8 mouse cellular contexts compared by ENCODE assay signal in genomic region chr2:156474891-156475284, GRCm38 (mm10). TPM values are rescaled to one million over a fixed set of nuclear protein-coding genes. Genes with fewer than 3 reads are reported as not detected.
DNase-seq lines count a peak whose midpoint lies in the region; ATAC-seq and TF ChIP-seq lines count a peak whose summit lies in the region.

No protein-coding gene starts in this region.

- H3K4me3 ChIP-seq in bone marrow macrophage, adult 2 months (ENCODE audit: insufficient read depth, low read length) = peak overlapping the region; percentile 65
- H3K4me3 ChIP-seq in hindbrain, embryonic 11.5 days (ENCODE audit: low read depth, low read length) = peak overlapping the region; percentile 60
- peak overlapping the region; percentile 62 for H3K4me3 ChIP-seq in liver, embryonic 11.5 days (ENCODE audit: low read depth, low read length)
- peak overlapping the region; percentile 43 for H3K4me3 ChIP-seq in myocyte

- H3K9ac ChIP-seq in hindbrain, embryonic 11.5 days (ENCODE audit: low read depth, low read length) = peak overlapping the region; percentile 90
- H3K9ac ChIP-seq in liver, embryonic 11.5 days (ENCODE audit: low read depth, low read length) = peak overlapping the region; percentile 77

- peaks cover 18% of the 10 kb centered on the region for H3K79me2 ChIP-seq in myocyte (ENCODE audit: control insufficient read depth, insufficient read depth)

- H3K4me2 ChIP-seq in hindbrain, embryonic 11.5 days (replicated peaks; ENCODE audit: low read depth, low read length) = peak overlapping the region; percentile 97
- H3K4me2 ChIP-seq in liver, embryonic 11.5 days = peak overlapping the region; percentile 92
- peak overlapping the region; percentile 94 for H3K4me2 ChIP-seq in myocyte (ENCODE audit: low read depth)

- no peak for TF ChIP-seq POLR2A in bone marrow macrophage, adult 2 months (IDR thresholded peaks at IDR 0.05; ENCODE audit: borderline replicate concordance, low read depth, low read length)
- no peak for TF ChIP-seq POLR2A in myocyte (IDR thresholded peaks at IDR 0.05; ENCODE audit: insufficient read length, low read depth)

- H3K27ac ChIP-seq in bone marrow macrophage, adult 2 months (ENCODE audit: insufficient read depth, low read depth, low read length) = no peak overlapping the region
- peak overlapping the region; percentile 33; the same call in 1 of the 2 replicates for H3K27ac ChIP-seq in hindbrain, embryonic 11.5 days (ENCODE audit: low read depth, low read length)
- H3K27ac ChIP-seq in liver, embryonic 11.5 days (ENCODE audit: low read depth, low read length) = 0 out of 2 replicates have a peak overlapping the region, but pooled peaks have one; percentile 2

- no peaks in the 10 kb centered on the region for H3K9me3 ChIP-seq in hindbrain, embryonic 11.5 days (ENCODE audit: control insufficient read depth, low read length)
- no peaks in the 10 kb centered on the region for H3K9me3 ChIP-seq in liver, embryonic 11.5 days (ENCODE audit: control insufficient read depth, low read length)

- no peaks in the 10 kb centered on the region for H3K36me3 ChIP-seq in hindbrain, embryonic 11.5 days (ENCODE audit: control insufficient read depth, insufficient read depth, low read length)
- H3K36me3 ChIP-seq in liver, embryonic 11.5 days (ENCODE audit: control insufficient read depth, insufficient read depth, low read length) = no peaks in the 10 kb centered on the region
- H3K36me3 ChIP-seq in myocyte (ENCODE audit: control insufficient read depth, insufficient read depth) = no peaks in the 10 kb centered on the region

- WGBS in hindbrain, embryonic 11.5 days = 28% methylated on average over 12 of the region's 12 CpGs
- WGBS in liver, embryonic 11.5 days = 32% methylated on average over 12 of the region's 12 CpGs

- no peak for TF ChIP-seq CTCF in bone marrow macrophage, adult 2 months (IDR thresholded peaks at IDR 0.05; ENCODE audit: low read depth, low read length)

- peak; percentile 67 for ATAC-seq in hindbrain, embryonic 11.5 days (ENCODE audit: low FRiP score)
- peak; percentile 16 for ATAC-seq in liver, embryonic 11.5 days (replicated peaks; ENCODE audit: low FRiP score)
- ATAC-seq in CD4-positive, CD25-positive, alpha-beta regulatory T cell, adult 4 months = no peak

- DNase-seq in cerebellum, adult 9-10 months = peak; percentile 73
- DNase-seq in cerebellum, adult 18-20 months = no peak
- DNase-seq in hindbrain, embryonic 11.5 days (ENCODE audit: low spot score) = no peak
- no peak for DNase-seq in liver, embryonic 11.5 days (ENCODE audit: low spot score)
- DNase-seq in gastrocnemius, postnatal 25 days = no peak

- H3ac ChIP-seq in myocyte (ENCODE audit: control insufficient read depth, insufficient read length) = peak overlapping the region; percentile 91

- no peaks in the 10 kb centered on the region for H3K4me1 ChIP-seq in bone marrow macrophage, adult 2 months (ENCODE audit: control insufficient read depth, insufficient read depth, low read length)
- peaks cover 5% of the 10 kb centered on the region; the same call in 1 of the 2 replicates for H3K4me1 ChIP-seq in hindbrain, embryonic 11.5 days (replicated peaks; ENCODE audit: control insufficient read depth, insufficient read depth, low read length)
- H3K4me1 ChIP-seq in liver, embryonic 11.5 days (replicated peaks; ENCODE audit: control insufficient read depth, insufficient read depth, low read length) = peaks cover 24% of the 10 kb centered on the region

- no peaks in the 10 kb centered on the region for H3K27me3 ChIP-seq in hindbrain, embryonic 11.5 days (ENCODE audit: control insufficient read depth, insufficient read depth, low read length)
- H3K27me3 ChIP-seq in liver, embryonic 11.5 days (replicated peaks; ENCODE audit: control insufficient read depth, insufficient read depth, low read length) = peaks cover 23% of the 10 kb centered on the region
- no peaks in the 10 kb centered on the region for H3K27me3 ChIP-seq in myocyte (ENCODE audit: control insufficient read depth, insufficient read depth, insufficient read length)

TF ChIP-seq in myocyte, 11 proteins besides CTCF, POLR2A, EP300 and RAD21:
- TF ChIP-seq MYOG (IDR thresholded peaks at IDR 0.05; ENCODE audit: control insufficient read depth in 1 of 3, insufficient read depth in 1 of 3, insufficient read length in 2 of 3, low read depth in 2 of 3) (no peak), REST (IDR thresholded peaks at IDR 0.05; ENCODE audit: insufficient read depth, insufficient read length) (no peak), TCF3 (IDR thresholded peaks at IDR 0.05; ENCODE audit: insufficient read length, low read depth) (no peak), CEBPB (IDR thresholded peaks at IDR 0.05; ENCODE audit: insufficient read depth, poor library complexity, severe bottlenecking) (no peak), E2F4 (IDR thresholded peaks at IDR 0.05; ENCODE audit: insufficient read depth) (no peak), USF1 (IDR thresholded peaks at IDR 0.05; ENCODE audit: low read depth) (no peak), MAX (IDR thresholded peaks at IDR 0.05; ENCODE audit: low read depth) (no peak), TCF12 (IDR thresholded peaks at IDR 0.05; ENCODE audit: insufficient read depth, poor library complexity, severe bottlenecking) (no peak), MYOD1 (IDR thresholded peaks at IDR 0.05; ENCODE audit: control insufficient read depth in 1 of 3, insufficient read length in 2 of 3, low read depth in 2 of 3) (no peak), POLR2AphosphoS2 (IDR thresholded peaks at IDR 0.05; ENCODE audit: insufficient read length, low read depth) (no peak)

RNA-seq across cellular contexts. Expression of gene Epb41l1, which starts 54.2 kb away (rescaled TPM):
- polyA plus RNA-seq in bone marrow macrophage, adult 2 months (2012; ENCODE audit: insufficient read depth, insufficient read length, missing spikeins) = 42.8 and 50.6 TPM in 2 replicates
- 4.0 and 5.0 TPM in 2 replicates for polyA plus RNA-seq in hindbrain, embryonic 11.5 days (2014; fragmentation: Nextera tagmentation; extraction: Ambion mirVana)
- 1.4 and 1.5 TPM in 2 replicates for polyA plus RNA-seq in liver, embryonic 11.5 days (2014; fragmentation: Nextera tagmentation; extraction: Ambion mirVana)
- 16.9 TPM for polyA plus RNA-seq in myocyte (2012; fragmentation: generic; extraction: Trizol)
- total RNA-seq in gastrocnemius, postnatal 25 days (2021) = 1 to 10 TPM; 3.0 to 7.9 TPM
- under 1 TPM in 1 of 2 experiments, not detected in 1; 0.24 TPM for polyA plus RNA-seq in CD4-positive, CD25-positive, alpha-beta regulatory T cell, adult 4 months (2017; shearing (Covaris generic))
